Mouse (Mus musculus): ENCODE data around the gene Hist3h2a. TPM values are rescaled to one million over a fixed set of nuclear protein-coding genes. Genes with fewer than 3 reads are reported as not detected.
"Not testable (repeated sequence)": the region's sequence is repeated elsewhere in the genome, so short reads cannot be mapped to it uniquely, and the experiment has no call there.

The Hist3h2a gene
- polyA plus RNA-seq, 1 experiment from 2014 or later: 16.7 TPM

DNA sequence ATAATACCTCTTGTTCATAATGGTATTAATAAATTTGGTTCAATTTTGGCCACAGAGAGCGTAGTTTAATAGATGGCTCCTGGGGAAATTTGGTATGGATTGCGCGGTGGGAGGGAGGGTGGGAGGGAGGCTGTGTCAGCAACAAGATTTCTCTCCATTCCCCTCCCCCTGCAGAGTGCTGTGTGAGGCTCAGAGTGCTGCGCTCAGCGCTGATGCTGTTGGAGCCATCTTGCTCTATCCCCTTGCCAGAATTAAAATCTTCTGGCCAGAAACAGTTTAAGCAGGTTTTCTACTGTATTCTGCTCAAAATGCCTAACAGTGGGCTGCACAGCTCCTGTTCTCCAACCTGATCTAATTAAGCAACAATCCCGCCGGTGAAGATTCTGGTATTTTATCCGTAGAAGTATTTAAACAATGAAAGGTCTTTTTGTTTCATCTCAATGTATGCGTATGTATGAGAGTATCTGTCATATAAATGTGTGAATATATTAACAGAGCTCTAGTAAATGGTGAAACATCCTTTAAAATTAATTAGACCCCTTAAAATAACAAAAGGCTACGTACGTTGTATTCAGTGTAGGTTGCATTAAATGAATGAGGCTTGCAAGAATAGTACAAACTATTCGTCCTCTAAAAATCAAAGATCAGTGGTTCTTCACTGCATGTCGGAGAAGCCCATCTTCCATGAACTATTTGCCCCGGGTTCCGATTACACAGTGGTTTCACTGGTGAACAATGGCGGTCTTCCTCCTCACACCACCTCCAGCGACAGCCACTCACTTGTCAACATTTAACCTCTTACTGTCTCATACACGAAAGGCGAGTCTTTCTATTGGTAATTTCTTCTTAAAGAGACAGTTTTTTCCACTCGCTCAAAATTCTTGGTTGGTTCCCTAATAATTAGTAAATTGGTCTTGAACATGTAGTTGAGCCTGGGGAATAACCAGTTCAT lies 4.7 kb upstream of the Hist3h2a start:
- Histone ChIP-seq H3K4me2 (replicated peaks; ENCODE audit: low read depth) (peak overlapping the region; percentile 54), H3K4me3 (ENCODE audit: low read depth, low read length) (peak overlapping the region; percentile 28), H3K9me3 (ENCODE audit: control insufficient read depth) (no peaks in the 10 kb centered on the region), H3K27me3 (replicated peaks; ENCODE audit: control insufficient read depth, insufficient read depth, low read length) (0 out of 2 replicates have a peak, but pooled peaks cover 3% of the 10 kb centered on the region), H3K4me1 (replicated peaks; ENCODE audit: control insufficient read depth, insufficient read depth, low read length) (no peaks in the 10 kb centered on the region), H3K9ac (ENCODE audit: low read depth, low read length) (no peak overlapping the region), H3K27ac (ENCODE audit: low read depth, low read length) (no peak overlapping the region), H3K36me3 (ENCODE audit: control insufficient read depth, insufficient read depth) (no peaks in the 10 kb centered on the region)
- 23% methylated on average over 20 of the region's 20 CpGs for WGBS
- no peak for ATAC-seq
- TF ChIP-seq CTCF (IDR thresholded peaks at IDR 0.05; ENCODE audit: low read depth): no peak

DNA sequence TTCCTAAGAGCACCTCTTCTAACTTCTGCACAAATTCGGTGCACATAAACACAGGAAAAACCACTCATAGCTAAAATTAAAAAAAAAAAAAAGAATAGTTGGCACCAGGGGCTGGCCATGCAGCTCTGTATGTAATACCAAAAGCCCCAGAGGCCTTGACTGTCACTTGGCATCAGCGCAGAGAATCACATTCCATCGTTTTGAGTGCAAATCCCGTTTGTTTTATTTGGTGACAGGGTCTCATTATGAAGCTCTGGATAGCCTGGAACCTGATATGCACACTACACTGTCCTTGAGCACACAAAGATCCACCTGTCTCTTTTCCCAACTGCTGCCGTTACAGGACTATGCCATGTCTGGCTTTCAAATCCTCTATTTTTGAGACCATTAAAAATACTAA lies 3.3 kb upstream of the Hist3h2a start:
- Histone ChIP-seq H3K27me3 (replicated peaks; ENCODE audit: control insufficient read depth, insufficient read depth, low read length) (0 out of 2 replicates have a peak, but pooled peaks cover 3% of the 10 kb centered on the region), H3K4me1 (replicated peaks; ENCODE audit: control insufficient read depth, insufficient read depth, low read length) (peaks cover 2% of the 10 kb centered on the region; the same call in 1 of the 2 replicates), H3K9ac (ENCODE audit: low read depth, low read length) (no peak overlapping the region), H3K4me3 (ENCODE audit: low read depth, low read length) (no peak overlapping the region), H3K9me3 (ENCODE audit: control insufficient read depth) (no peaks in the 10 kb centered on the region), H3K4me2 (replicated peaks; ENCODE audit: low read depth) (no peak overlapping the region), H3K27ac (ENCODE audit: low read depth, low read length) (no peak overlapping the region), H3K36me3 (ENCODE audit: control insufficient read depth, insufficient read depth) (no peaks in the 10 kb centered on the region)
- WGBS: 74% methylated on average over 5 of the region's 5 CpGs
- TF ChIP-seq CTCF (IDR thresholded peaks at IDR 0.05; ENCODE audit: low read depth): no peak
- no peak for ATAC-seq

DNA sequence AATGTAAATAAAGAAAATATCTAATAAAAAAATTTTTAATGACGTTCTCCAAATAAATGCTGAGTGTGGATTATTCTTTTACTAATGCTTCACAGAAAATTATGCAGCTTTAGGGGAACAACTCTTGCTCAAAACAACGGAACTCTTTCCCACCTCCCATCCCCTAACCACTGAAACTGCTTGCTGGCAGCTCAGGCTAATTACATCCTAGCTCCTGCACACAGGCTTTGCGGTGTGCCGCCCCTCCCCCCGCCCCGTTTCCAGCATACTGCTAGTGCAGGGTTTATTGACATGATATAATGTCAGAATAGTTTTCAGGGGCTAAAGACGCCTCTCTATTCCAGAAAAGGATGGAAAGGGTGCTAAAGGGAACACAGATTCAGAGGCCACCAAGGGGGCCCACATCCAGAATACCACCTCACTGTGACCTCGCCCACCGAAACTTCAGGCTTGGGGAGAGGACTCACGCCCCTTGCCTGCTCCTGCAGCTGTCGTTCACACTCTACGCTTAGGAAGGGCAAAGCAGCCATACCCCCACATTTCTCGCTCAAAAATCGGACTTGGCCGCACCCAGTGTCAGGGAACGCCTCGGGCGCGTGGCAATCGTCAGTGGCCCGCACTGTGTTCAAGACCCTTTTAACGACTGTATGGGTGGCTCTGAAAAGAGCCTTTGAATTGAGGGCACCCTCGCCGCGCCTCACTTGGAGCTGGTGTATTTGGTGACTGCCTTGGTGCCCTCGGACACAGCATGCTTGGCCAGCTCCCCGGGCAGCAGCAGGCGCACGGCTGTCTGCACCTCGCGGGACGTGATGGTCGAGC lies 925 bp upstream of the Hist3h2a start:
- H3K9me3 ChIP-seq (ENCODE audit: control insufficient read depth): no peaks in the 10 kb centered on the region
- TF ChIP-seq CTCF (IDR thresholded peaks at IDR 0.05; ENCODE audit: low read depth): no peak

DNA sequence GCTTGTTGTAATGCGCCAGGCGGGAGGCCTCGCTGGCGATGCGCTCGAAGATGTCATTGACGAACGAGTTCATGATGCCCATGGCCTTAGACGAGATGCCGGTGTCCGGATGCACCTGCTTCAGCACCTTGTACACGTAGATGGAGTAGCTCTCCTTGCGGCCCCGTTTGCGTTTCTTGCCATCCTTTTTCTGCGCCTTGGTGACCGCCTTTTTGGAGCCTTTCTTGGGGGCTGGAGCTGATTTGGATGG lies 390 bp upstream of the Hist3h2a start:
- H3K4me1 ChIP-seq (replicated peaks; ENCODE audit: control insufficient read depth, insufficient read depth, low read length); H3K27me3 ChIP-seq (replicated peaks; ENCODE audit: control insufficient read depth, insufficient read depth, low read length); H3K36me3 ChIP-seq (ENCODE audit: control insufficient read depth, insufficient read depth); H3K9me3 ChIP-seq (ENCODE audit: control insufficient read depth): not testable (repeated sequence)
- under 1% methylated on average over 17 of the region's 17 CpGs for WGBS
- peak; percentile 50 for ATAC-seq
- Histone ChIP-seq H3K4me3 (ENCODE audit: low read depth, low read length) (peak overlapping the region; percentile 56), H3K27ac (ENCODE audit: low read depth, low read length) (peak overlapping the region; percentile 94), H3K4me2 (replicated peaks; ENCODE audit: low read depth) (peak overlapping the region; percentile 78), H3K9ac (ENCODE audit: low read depth, low read length) (peak overlapping the region; percentile 38; the same call in 1 of the 2 replicates)

More for the DNA sequence above, 925 bp upstream of the Hist3h2a start:
- peak overlapping the region; percentile 56 for H3K4me3 ChIP-seq (ENCODE audit: low read depth, low read length)
- ATAC-seq: 0 out of 2 replicates have a peak, but pooled peaks have one; percentile 0
- WGBS: 1% methylated on average over 33 of the region's 33 CpGs
- peaks cover 8% of the 10 kb centered on the region; the same call in 1 of the 2 replicates for H3K4me1 ChIP-seq (replicated peaks; ENCODE audit: control insufficient read depth, insufficient read depth, low read length)
- H3K27ac ChIP-seq (ENCODE audit: low read depth, low read length): peak overlapping the region; percentile 94
- peaks cover 8% of the 10 kb centered on the region; the same call in 1 of the 2 replicates for H3K36me3 ChIP-seq (ENCODE audit: control insufficient read depth, insufficient read depth)
- H3K9ac ChIP-seq (ENCODE audit: low read depth, low read length): peak overlapping the region; percentile 38; the same call in 1 of the 2 replicates
- H3K27me3 ChIP-seq (replicated peaks; ENCODE audit: control insufficient read depth, insufficient read depth, low read length): 0 out of 2 replicates have a peak, but pooled peaks cover 3% of the 10 kb centered on the region
- peak overlapping the region; percentile 78 for H3K4me2 ChIP-seq (replicated peaks; ENCODE audit: low read depth)

DNA sequence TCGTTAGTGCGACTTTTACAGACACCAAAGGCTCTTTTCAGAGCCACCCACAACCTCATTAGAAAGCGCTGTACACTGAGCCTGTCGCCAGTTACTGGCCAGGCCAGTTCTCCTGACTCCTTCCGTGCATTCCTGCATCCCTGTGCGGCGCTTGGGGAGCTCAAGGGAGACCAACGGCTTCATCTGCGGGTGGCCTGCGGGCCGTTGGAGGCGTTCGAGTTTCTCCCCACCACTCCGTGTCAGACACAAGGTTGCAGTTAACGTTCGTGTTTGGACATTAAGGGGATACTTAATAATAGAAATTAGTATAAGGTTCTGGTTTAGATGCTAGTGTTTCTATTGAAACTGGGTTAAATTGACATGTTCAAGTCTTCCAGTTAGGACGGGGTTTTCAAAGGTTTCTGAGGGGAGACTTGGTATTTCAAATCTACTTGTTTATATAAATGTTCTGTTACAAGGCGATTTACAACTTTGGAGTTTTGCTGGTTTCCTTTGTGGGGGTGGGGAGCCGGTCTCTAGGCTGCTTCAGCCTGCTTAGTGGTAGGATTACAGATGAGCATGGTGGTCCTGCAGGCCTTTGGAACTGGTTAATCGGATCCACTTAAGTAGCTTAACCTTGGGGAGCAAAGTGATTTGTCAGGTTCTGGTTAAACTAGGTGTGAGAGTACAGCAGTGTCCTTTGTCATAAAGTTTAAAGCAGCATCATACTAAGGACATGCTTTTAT lies 820 bp downstream of the Hist3h2a start:
- under 1% methylated on average over 20 of the region's 20 CpGs for WGBS
- peak; percentile 31; the same call in 1 of the 2 replicates for ATAC-seq
- Histone ChIP-seq H3K36me3 (ENCODE audit: control insufficient read depth, insufficient read depth) (peaks cover 8% of the 10 kb centered on the region; the same call in 1 of the 2 replicates), H3K27me3 (replicated peaks; ENCODE audit: control insufficient read depth, insufficient read depth, low read length) (no peaks in the 10 kb centered on the region), H3K4me1 (replicated peaks; ENCODE audit: control insufficient read depth, insufficient read depth, low read length) (peaks cover 8% of the 10 kb centered on the region; the same call in 1 of the 2 replicates), H3K9me3 (ENCODE audit: control insufficient read depth) (no peaks in the 10 kb centered on the region), H3K9ac (ENCODE audit: low read depth, low read length) (peak overlapping the region; percentile 61), H3K4me3 (ENCODE audit: low read depth, low read length) (peak overlapping the region; percentile 56), H3K4me2 (replicated peaks; ENCODE audit: low read depth) (peak overlapping the region; percentile 78), H3K27ac (ENCODE audit: low read depth, low read length) (peak overlapping the region; percentile 94)
- no peak; the same call in none of the 2 replicates for TF ChIP-seq CTCF (IDR thresholded peaks at IDR 0.05; ENCODE audit: low read depth)

All from intestine, postnatal 0 days (tissue).